Mouse (Mus musculus) bone marrow, adult 2 months (tissue): Measurements from ENCODE around the gene Atg16l1.

Source experiments
- CTCF ChIP-seq: fragments of 200-500 bp; IDR thresholded peaks from 2 replicates; pipeline ENCODE4 v1.5.1; 2011; ENCODE audit warnings: low read length, control low read depth; ENCODE audit not compliant: control insufficient read depth, insufficient read depth
- POLR2A ChIP-seq: fragments of 200-500 bp; IDR thresholded peaks from 2 replicates; pipeline ENCODE4 v1.6.1; 2011; ENCODE audit warnings: low read depth, mild to moderate bottlenecking, control low read depth, low read length, borderline replicate concordance; ENCODE audit not compliant: control insufficient read depth

DNA sequence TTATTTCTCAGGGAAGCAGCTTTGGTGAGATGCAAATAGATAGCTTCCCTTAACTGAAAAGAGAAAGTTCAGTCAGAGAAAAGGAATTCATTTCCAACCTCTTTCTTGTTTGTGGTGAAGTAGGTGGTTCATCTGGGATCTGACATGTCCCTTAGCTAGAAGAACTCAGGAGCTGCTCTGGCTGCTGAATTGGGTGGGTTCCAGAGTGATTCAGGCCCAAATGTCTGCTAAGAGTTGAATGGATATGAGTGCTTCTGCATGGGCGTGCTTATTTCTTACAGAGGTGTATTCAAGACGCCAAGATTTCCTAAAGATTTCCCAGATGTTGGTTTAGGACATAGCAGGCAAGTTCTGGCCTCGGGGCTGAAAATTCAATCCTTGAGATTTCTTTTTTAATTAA lies 21.5 kb upstream of the Atg16l1 start:
- TF ChIP-seq CTCF (no peak), POLR2A (no peak)
